Mouse (Mus musculus) thymus, postnatal 36 days (tissue): Measurements from ENCODE around the gene Ip6k1.

Source experiments
- DNase-seq, 2 experiments: peaks; one replicate each; pipeline ENCODE4 v3.0.0; 2022; ENCODE audit warnings: mixed read lengths in 2 of 2

Ip6k1 gene

DNA sequence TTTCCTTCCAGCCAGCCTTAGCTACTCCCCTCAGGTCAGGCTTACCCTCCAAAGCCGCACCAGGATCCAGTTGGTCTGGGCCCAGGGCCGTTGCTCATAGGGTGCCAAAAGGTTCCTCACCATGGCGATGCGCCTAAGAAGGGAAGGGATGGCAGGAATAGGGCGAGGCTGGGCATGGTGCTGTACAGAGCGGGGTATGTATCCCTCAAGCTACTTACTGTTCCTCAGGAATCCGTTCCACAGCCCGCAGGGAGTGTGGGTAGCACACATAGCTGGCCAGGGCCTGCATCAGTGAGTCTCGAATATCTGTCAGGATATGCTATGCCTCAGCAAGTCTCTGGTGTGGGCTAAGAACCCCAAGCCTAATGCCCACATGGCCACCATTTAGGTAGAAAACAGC is 56.0 kb downstream of the Ip6k1 start:
- DNase-seq = no peak

DNA sequence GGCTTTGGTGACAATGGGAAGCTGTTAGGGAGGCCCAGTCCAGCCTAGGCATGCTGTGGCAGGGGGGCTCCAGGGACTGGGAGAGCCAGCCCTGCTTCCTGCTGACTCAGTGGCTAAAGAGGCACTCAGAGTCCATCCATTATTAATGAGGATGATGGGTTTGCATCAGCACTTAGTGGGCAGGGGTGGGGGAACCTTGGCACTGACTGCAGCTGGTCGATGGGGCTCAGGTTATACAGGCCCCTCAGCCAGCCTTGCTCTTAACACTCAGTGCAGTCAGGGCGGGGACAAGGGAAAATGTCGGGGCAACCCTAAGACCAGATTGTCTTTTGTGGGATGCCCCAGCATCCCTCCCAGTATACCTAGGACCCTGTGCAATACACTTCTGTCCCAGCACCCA is 59.8 kb downstream of the Ip6k1 start:
- peak in 1 of 2 experiments; percentile 3 for DNase-seq

DNA sequence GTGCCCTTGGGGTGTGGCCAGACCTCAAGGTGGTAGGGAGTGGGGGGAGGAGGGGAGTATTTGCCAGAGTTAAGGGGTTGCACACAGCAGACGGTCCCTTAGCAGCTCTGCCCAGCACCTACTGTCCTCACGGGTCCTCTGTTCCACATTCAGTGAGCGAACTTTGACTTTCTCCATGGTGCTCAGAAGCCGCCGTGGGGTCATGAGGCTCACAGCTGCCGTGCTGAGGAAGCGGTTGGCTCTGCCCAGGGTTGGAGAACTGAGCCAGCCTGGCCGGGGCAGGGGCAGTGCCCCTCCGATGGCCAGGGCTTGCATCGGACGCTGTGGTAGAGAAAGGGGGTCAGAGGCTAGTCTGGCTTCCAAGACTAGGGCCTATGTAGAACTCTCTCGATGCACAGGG is 61.1 kb downstream of the Ip6k1 start:
- DNase-seq = no peak

DNA sequence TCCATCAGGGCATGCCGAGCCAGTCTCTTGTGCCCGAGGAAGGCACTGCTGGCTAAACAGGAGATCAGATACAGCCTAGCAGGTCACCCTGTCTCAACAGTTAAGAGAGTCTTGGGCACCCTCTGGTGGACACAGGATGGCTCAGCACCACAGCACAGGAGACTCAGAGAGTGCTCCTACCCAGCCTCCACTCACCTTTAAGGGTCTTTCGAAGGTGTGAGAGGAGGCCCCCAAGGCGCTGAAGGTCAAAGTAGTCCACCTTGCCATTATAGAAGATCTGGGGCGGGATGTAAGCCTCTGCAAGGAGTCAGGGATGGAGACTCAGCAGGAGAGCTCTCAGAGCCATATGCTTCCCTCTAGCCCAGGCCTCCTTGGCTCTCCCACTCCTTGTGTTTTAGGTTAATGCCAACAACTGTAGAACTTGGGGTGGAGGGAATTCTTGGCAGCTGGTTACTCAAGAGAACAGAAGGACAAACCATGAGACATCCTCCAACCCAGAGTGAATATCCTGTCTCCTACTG is 63.2 kb downstream of the Ip6k1 start:
- DNase-seq = peak; percentile 51 to 61

DNA sequence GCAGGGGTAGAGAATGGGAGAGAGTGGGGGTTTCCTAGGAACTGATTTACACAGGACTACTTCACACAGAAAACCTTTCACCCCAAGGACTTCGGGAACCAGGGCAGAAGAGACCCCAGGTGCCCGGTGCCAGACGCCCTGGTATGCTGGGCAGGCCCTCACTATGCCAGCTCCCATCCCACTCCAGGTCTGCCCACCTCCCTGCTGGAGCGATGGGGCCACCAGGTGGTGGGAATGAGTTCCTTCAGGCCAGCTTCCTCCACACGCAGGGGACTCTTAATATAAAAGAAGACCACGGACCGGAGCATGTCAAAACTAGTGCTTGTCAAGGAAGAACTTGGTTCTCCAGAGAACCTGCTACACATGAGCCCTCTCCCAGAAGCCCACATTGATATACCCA is 64.9 kb downstream of the Ip6k1 start:
- no peak for DNase-seq

DNA sequence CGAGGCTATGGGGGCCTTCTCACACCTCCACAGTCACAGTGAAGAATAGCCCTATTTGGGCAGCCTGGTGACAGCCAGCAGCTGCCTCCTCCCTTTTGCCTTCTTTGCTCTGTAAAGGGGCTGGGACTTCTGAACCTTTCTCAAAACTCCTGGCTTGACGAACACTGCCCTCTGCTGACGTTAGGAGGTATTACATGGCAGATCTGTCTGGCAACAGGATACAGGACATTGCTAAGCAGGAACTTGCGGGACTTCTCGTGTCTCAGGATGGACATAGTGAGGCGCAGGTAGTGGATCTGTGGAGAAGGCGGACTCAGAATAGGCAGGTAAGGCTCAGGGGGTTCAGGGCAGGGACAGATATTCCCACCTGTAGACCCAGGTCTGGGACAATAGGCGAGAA is 65.6 kb downstream of the Ip6k1 start:
- DNase-seq = peak; percentile 70 to 74

DNA sequence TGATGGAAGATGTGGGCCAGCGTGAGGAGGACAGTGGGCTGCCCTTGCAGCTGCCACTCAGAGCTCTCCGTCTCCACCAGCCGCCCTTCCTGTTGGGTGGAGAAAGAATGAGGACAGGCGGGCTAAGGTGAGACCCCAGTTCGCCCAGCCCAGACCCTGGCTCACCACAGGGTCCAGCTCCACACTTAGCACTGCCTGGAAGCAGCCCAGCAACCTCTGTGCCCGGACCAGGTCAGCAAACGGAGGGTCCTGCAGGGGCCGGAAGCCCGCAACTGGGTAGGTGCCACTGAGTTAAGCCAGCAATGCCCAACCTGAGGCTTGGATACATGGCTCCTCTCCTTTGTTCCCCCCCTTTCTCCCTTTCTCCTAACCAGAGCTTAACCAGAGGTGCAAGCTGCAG is 66.7 kb downstream of the Ip6k1 start:
- DNase-seq = no peak

DNA sequence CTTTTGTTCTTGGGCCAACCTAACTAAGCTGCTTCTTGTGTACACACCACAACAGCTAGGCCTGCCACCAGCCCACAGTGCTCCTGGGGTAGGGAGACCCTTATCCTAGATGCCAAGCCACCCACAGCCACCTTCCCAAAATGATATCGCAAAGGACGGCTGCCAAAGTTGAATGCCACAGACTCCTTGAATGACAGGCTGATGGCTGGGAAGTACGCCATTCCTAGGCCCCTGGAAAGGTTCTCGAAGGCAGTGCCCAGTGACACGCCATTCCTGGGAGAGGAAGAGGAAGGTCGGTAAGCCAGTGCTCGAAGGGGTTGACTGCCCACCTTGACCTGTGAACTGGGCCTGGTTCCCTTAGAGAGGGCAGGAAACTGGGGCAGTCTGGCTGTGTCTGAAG is 67.2 kb downstream of the Ip6k1 start:
- no peak for DNase-seq

DNA sequence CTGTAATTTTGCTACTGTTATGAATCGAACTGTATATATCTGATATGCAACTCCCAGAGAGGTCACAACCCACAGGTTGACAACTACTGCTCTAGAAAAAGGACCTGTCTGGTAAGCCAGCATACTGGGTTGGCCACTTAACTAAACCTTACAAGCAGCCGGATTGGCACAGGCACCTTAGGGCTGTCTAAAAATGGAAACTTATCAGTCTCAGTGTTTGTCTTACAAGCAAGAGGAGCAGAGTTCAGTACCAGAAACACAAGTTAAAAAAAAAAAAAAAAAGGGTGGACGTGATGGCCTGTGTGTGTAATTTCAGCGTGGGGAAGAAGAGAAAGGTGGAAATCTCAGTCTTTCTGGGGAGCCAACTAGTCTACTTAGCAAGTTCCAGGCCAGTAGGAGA is 69.5 kb downstream of the Ip6k1 start:
- DNase-seq = no peak

DNA sequence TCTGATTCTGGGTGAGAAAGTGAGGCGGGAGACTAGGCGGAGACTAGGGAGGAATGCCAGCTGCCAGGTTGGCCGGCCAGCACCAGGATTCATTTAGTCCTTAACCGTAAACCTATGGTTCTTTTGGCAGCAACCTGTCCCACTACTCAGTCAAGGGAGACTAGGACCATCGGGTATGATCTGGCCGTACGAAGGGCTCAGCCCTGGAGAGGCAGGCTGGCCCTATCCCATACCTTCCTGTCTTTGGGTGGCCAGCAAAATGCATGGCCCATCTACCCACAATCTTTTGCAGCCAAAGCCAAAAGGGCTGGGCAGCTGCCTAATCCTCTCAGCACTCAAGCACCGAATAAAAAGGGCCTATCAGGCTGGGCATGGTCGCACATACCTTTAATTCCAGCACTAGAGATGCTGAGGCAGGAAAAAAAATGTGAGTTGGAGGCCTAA is 70.2 kb downstream of the Ip6k1 start:
- DNase-seq = no peak

DNA sequence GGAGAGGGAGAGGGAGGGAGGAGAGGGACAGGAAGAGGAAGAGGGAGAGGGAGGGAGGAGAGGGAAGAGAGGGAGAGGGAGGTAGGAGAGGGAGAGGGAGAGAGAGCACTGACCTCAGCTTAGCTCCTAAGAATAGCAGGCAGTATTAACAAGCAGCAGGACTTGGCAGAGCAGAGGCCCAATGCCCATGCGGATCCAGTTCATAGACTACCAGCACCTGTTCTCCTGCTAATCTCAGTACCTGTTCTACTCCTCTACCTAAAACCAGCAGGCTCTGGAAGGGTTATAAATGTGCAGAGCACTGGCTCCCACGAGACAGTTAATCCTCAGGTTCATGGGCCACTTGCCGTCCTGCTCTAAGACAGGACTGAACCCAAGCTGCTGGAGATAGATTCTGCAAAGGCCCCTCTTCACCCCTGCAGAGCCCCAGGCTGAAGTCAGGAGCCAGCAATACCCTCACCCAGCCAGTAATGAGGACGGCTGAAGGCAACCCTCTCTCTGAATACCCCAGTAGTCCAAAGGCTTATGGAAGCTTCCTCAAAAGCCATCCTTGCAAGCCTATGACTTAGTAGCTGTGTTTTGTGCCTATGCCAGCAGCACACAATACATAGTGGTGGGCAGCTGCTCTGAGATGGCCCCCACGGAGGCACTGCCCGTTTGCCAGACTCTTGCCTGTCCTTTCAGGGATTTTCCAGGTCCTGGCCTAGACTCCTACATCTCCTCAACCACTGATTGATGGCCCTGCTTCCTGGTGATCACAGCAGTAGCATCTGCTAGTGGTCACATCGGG is 71.0 kb downstream of the Ip6k1 start:
- DNase-seq = no peak

DNA sequence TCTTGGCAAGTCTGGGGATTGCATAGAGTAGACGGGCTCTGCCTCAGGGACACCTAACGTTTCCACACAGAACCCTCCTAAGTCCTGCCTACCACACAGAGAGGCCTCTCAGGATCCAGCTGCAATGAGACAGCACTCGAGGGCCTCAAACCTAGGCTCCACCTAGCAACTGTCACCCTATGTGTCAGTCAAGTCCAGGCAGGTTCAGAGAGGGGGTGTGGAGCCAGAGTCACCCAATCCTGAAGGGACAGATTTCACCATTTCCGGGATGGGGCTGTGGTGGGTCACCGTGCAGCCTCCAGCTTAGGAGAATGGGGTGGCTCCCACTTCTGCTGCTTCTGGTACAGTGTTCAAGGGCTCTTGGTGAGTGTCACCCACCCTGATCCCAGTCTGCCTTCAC is 77.9 kb downstream of the Ip6k1 start, which contains the start of gene Mst1:
Gene Mst1 (plus strand): TSS at position 269 of the 400 bp plus-strand sequence.
- DNase-seq = no peak

DNA sequence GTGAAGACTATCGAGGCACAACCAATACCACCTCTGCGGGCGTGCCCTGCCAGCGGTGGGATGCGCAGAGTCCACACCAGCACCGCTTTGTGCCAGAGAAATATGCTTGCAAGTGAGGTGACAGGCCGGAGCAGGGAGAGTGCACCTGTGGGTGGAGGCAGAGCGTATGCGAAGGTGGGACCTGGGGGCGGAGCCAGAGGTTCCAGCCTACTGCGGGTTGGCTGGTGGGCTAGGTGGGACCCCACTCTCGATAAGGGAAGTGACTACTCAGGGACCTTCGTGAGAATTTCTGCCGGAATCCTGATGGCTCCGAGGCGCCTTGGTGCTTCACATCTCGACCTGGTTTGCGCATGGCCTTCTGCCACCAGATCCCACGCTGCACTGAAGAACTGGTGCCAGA is 80.2 kb downstream of the Ip6k1 start:
- DNase-seq = no peak

DNA sequence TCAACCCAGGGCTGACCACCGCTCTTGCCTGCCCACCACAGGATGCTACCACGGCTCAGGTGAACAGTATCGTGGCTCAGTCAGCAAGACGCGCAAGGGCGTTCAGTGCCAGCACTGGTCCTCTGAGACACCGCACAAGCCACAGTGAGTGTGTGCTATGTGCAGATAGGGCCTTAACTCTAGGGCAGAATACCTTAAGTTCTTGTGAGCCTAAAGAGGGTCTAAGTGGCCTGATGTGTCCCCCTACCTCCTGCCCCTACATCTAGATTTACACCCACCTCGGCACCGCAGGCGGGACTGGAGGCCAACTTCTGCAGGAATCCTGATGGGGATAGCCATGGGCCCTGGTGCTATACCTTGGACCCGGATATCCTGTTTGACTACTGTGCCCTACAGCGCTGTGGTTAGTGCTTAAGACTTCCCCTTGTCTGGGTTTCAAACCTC is 80.7 kb downstream of the Ip6k1 start, which contains the start of gene Rnf123:
Gene Rnf123 (minus strand): TSS at position 359 of the 444 bp plus-strand sequence.
- DNase-seq = no peak

DNA sequence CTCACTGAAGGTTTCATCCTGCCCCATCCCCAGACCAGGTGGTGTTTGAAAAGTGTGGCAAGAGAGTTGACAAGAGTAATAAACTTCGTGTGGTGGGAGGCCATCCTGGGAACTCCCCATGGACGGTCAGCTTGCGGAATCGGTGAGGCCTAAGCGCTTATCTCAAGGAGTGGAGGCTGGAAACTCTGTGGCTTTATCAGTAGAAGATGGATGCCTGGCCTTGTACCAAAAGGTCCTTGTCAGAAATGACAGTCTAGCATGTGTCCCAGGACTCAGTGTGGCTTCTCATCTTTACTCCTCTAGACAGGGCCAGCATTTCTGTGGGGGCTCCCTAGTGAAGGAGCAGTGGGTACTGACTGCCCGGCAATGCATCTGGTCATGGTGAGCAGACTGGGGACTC is 81.3 kb downstream of the Ip6k1 start:
- DNase-seq = no peak

DNA sequence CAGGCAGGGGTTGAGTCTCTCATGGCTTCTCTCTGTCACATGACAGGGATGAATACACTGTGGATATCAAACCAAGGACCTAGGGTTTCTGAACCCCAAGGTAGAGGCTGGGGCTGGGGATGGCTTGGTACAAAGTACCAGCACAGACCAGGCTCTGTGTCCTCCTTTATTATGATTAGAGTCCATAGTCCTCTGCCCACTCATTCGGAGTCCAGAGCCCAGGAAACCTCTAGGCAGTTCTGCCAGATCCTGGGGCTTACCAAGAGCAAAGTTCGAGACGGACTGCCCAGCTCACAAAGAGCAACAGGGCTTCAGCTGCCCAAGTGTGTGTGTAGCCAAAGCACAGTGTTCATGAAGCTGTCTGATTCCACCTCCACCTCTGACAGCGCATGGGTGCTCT is 83.0 kb downstream of the Ip6k1 start:
- no peak for DNase-seq

DNA sequence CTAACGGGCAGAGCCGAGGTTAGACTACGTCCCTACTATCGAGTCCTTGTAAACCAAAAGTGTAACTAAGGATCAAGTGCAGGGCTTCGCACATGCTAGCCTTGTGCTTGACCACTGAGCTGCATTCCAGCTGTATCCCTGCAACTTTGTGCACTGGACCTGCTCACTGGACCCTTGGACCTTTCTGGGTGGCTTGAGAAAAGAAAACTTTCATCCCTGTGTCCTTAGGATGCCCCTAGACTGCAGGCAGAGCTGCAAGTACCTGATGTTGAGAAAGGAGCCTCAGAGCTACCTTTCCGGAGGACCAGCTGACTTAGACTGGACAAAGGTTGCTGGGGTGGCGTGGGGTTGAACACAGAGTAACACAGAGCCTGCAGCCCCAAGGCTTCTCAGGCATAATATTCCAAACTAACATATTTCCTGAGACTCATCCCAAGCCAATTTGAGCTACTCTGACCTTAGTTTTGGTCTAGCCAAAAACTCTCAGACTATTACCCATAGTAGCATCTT is 88.4 kb downstream of the Ip6k1 start:
- DNase-seq = no peak

DNA sequence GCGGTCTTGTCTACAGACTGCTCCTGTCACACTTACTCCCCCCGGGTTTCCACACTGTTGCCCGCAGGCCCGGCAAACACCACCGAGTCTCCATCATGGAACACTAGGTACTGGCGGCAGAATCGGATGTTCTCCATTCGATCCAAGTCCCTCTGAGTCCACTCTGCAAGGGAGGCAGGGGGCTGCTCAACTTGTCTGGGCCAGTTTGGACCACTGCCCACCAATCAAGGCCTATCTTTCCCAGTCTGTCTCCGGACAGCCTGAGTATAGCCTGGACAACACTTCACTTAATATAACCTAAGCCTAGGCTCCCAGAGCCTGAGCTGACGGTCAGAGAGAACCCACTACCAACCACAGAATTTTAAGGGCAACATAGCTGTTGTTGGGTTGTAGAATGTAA is 91.3 kb downstream of the Ip6k1 start:
- peak in 1 of 2 experiments; percentile 20 for DNase-seq

DNA sequence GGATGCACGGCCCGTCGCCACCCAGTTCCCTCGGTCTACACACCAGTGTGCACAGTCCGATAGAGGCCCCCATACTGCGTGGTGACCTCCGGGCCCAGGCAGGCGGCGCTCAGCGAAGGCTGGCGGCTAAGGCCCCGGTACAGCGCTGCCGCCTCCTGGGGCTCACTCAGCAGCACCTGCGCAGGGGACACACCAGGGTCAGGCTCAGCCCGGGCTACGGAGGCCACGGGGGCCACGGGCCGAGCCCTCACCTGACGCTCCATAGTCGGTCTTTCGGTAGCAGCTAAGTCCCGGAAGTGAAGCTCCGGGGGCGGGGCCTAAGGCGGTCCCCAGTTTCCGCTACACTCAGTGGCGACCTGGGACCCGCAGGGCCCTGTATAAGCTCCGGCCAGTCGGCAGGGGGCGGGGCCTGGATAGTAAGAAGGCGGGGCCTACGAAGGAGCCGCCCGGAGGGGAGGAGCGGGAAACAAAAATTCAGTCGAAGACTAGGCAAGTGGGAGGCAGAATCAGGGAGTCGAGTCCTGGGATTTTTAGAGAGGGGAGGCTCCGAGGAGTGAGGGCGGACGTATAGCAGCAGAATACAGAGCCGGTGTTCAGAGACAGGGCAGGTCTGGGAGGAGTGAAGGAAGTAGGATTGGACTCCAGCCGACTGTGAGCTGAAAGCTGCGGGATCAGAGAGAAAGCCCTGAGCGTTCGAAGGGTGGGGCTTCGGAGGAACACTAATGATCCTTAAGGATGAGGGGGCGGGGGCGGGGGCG is 92.1 kb downstream of the Ip6k1 start, which contains the start of gene Apeh:
Gene Apeh (minus strand): TSS at position 423 of the 758 bp plus-strand sequence.
- peak; percentile 95 to 96 for DNase-seq

DNA sequence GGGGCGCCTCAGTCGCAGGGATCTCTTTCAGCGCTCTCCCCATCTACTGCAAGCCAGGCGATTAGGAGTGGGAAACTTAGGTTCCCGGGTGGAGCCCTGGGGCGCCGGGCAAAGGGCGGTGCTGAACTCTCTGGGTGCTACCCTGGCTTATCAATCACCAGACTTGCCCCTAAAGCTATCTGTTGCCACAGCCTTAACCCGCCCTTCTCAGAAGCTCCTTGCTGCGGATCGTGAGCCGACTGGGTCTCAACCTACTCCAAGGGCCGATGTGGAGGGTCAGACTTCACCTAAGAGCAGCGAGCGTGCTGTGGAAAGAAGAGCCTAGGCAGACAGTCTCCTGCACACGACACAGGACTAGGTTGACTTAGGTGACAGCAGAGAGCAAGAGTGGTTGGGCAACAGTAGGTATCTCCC is 92.7 kb downstream of the Ip6k1 start:
- DNase-seq = peak; percentile 31 to 45

DNA sequence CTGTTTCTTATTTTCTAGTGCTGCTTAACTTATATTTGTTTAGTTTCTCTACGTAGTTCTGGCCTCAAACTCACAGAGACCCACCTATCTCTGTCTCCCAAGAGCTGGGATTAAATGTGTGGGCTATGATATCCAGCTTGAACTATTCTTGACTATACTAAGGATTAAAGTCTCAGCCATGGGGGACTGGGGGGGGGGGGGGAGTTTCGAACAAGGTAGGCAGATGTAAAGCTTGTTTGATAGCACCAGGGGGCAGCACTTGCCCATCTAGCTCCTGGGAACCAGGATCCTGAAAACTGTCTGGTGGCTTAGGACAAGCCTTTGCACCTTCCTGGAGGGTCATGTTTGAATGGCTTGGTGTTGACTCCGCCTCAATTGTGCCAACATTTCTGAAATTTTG is 93.2 kb downstream of the Ip6k1 start:
- peak; percentile 55 for DNase-seq

DNA sequence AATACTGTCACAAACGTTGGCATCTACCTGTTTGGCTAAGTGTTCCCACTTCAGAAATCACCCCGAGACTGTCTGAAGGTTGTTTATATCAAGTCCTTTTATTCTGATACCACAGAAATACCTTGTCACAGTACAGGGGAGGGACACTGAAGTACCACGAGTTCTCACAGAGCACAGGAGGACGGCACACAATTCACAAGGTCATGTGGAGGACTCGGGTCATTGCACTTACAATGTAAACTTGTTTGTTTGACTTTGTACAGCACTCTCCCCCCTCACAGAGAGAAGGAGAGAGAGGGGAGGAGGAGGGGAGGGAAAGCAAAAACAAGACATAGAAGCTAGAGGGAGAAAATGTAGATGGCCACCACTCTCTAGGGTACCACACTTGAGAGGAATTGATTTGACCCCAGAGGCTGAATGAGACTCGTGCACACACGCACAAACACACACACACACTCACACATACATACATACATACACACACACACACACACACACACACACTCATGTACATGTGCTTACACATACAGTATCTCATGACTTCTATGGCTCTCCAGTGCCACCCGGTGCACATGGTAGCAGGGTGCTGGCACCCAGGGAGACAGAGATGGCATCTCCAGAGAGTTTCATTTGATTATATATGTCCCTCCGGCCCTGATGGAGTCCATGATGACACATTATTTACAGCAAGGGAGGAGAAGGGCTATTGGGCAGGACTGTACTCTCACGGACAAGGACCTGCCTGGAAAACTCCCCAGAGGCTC is 93.8 kb downstream of the Ip6k1 start:
- DNase-seq = no peak
